Mouse (Mus musculus): ENCODE measurements at regions not wholly inside any gene's neighbourhood (a gene's known extent, or its start where the extent isn't known, plus 50 kb on each side); places are given as distances from the start of the nearest gene placed in this dataset.

GRCm38 (mm10) chr12:50081571-50081970, 567.3 kb downstream of the Prkd1 start:
- Histone ChIP-seq H3K27me3 (replicated peaks) (no peaks in the 10 kb centered on the region), H3K4me1 (no peaks in the 10 kb centered on the region), H3K9ac (no peak overlapping the region), H3K4me2 (replicated peaks) (no peak overlapping the region), H3K4me3 (no peak overlapping the region), H3K36me3 (no peaks in the 10 kb centered on the region), H3K27ac (no peak overlapping the region), H3K9me3 (no peaks in the 10 kb centered on the region)
- WGBS: 87% methylated on average over 1 of the region's 1 CpGs
- ATAC-seq (ENCODE audit: low FRiP score, low read depth): no peak

GRCm38 (mm10) chr12:50084517-50084916, 564.4 kb downstream of the Prkd1 start:
- no peak for ATAC-seq (ENCODE audit: low FRiP score, low read depth)

GRCm38 (mm10) chr12:50111246-50112044, 537.5 kb downstream of the Prkd1 start:
- Histone ChIP-seq H3K4me2 (replicated peaks) (no peak overlapping the region), H3K9ac (no peak overlapping the region), H3K4me3 (no peak overlapping the region), H3K4me1 (no peaks in the 10 kb centered on the region), H3K36me3 (no peaks in the 10 kb centered on the region), H3K27me3 (replicated peaks) (no peaks in the 10 kb centered on the region), H3K9me3 (no peaks in the 10 kb centered on the region), H3K27ac (no peak overlapping the region)
- no peak for ATAC-seq (ENCODE audit: low FRiP score, low read depth)
- WGBS: 87% methylated on average over 9 of the region's 9 CpGs

More at GRCm38 (mm10) chr12:50084517-50084916, 564.4 kb downstream of the Prkd1 start:
- H3K9me3 ChIP-seq: no peaks in the 10 kb centered on the region
- H3K4me2 ChIP-seq (replicated peaks): no peak overlapping the region
- H3K27ac ChIP-seq: no peak overlapping the region
- H3K36me3 ChIP-seq: no peaks in the 10 kb centered on the region
- H3K4me1 ChIP-seq: no peaks in the 10 kb centered on the region
- H3K9ac ChIP-seq: no peak overlapping the region
- no peaks in the 10 kb centered on the region for H3K27me3 ChIP-seq (replicated peaks)
- WGBS: 70% methylated on average over 3 of the region's 3 CpGs
- H3K4me3 ChIP-seq: no peak overlapping the region

GRCm38 (mm10) chr12:50112081-50112491, 536.8 kb downstream of the Prkd1 start:
- Histone ChIP-seq H3K36me3 (no peaks in the 10 kb centered on the region), H3K27ac (no peak overlapping the region), H3K9me3 (no peaks in the 10 kb centered on the region), H3K4me1 (no peaks in the 10 kb centered on the region), H3K4me2 (replicated peaks) (no peak overlapping the region), H3K9ac (no peak overlapping the region), H3K4me3 (no peak overlapping the region), H3K27me3 (replicated peaks) (no peaks in the 10 kb centered on the region)
- no peak for ATAC-seq (ENCODE audit: low FRiP score, low read depth)
- WGBS: 85% methylated on average over 7 of the region's 7 CpGs

GRCm38 (mm10) chr12:50115855-50116254, 533.0 kb downstream of the Prkd1 start:
- WGBS: 44% methylated on average over 2 of the region's 2 CpGs
- ATAC-seq (ENCODE audit: low FRiP score, low read depth): no peak

GRCm38 (mm10) chr12:50118346-50118745, 530.6 kb downstream of the Prkd1 start:
- no peak for ATAC-seq (ENCODE audit: low FRiP score, low read depth)
- no peak overlapping the region for H3K9ac ChIP-seq
- H3K27me3 ChIP-seq (replicated peaks): peaks cover 17% of the 10 kb centered on the region
- H3K36me3 ChIP-seq: no peaks in the 10 kb centered on the region
- H3K27ac ChIP-seq: no peak overlapping the region
- no peak overlapping the region for H3K4me2 ChIP-seq (replicated peaks)
- no peaks in the 10 kb centered on the region for H3K9me3 ChIP-seq
- H3K4me3 ChIP-seq: no peak overlapping the region
- H3K4me1 ChIP-seq: peaks cover 7% of the 10 kb centered on the region

More at GRCm38 (mm10) chr12:50115855-50116254, 533.0 kb downstream of the Prkd1 start:
- no peak overlapping the region for H3K27ac ChIP-seq
- H3K9me3 ChIP-seq: no peaks in the 10 kb centered on the region
- H3K4me2 ChIP-seq (replicated peaks): no peak overlapping the region
- no peak overlapping the region for H3K9ac ChIP-seq
- peaks cover 5% of the 10 kb centered on the region for H3K4me1 ChIP-seq
- no peak overlapping the region for H3K4me3 ChIP-seq
- no peaks in the 10 kb centered on the region for H3K36me3 ChIP-seq
- H3K27me3 ChIP-seq (replicated peaks): peaks cover 11% of the 10 kb centered on the region

- Histone ChIP-seq H3K4me2 (replicated peaks) (no peak overlapping the region), H3K4me3 (no peak overlapping the region), H3K36me3 (no peaks in the 10 kb centered on the region), H3K4me1 (peaks cover 7% of the 10 kb centered on the region), H3K9ac (no peak overlapping the region), H3K27me3 (replicated peaks) (peaks cover 22% of the 10 kb centered on the region), H3K27ac (no peak overlapping the region), H3K9me3 (no peaks in the 10 kb centered on the region)
- 11% methylated on average over 5 of the region's 5 CpGs for WGBS
- ATAC-seq (ENCODE audit: low FRiP score, low read depth): no peak
Observed at GRCm38 (mm10) chr12:50122145-50122544, 526.8 kb downstream of the Prkd1 start.

GRCm38 (mm10) chr12:50122971-50123370, 525.9 kb downstream of the Prkd1 start:
- Histone ChIP-seq H3K4me2 (replicated peaks) (no peak overlapping the region), H3K27ac (no peak overlapping the region), H3K9me3 (no peaks in the 10 kb centered on the region), H3K27me3 (replicated peaks) (peaks cover 16% of the 10 kb centered on the region), H3K9ac (no peak overlapping the region), H3K4me1 (peaks cover 7% of the 10 kb centered on the region), H3K4me3 (no peak overlapping the region), H3K36me3 (no peaks in the 10 kb centered on the region)
- ATAC-seq (ENCODE audit: low FRiP score, low read depth): no peak
- 69% methylated on average over 1 of the region's 1 CpGs for WGBS

- Histone ChIP-seq H3K9ac (no peak overlapping the region), H3K4me1 (no peaks in the 10 kb centered on the region), H3K27ac (no peak overlapping the region), H3K27me3 (replicated peaks) (no peaks in the 10 kb centered on the region), H3K9me3 (no peaks in the 10 kb centered on the region), H3K4me3 (no peak overlapping the region), H3K36me3 (no peaks in the 10 kb centered on the region), H3K4me2 (replicated peaks) (no peak overlapping the region)
- WGBS: 72% methylated on average over 9 of the region's 9 CpGs
- ATAC-seq (ENCODE audit: low FRiP score, low read depth): no peak
Observed at GRCm38 (mm10) chr12:50158143-50158542, 490.8 kb downstream of the Prkd1 start.

- H3K27ac ChIP-seq: no peak overlapping the region
- H3K4me3 ChIP-seq: no peak overlapping the region
- no peaks in the 10 kb centered on the region for H3K36me3 ChIP-seq
- no peak overlapping the region for H3K4me2 ChIP-seq (replicated peaks)
- WGBS: 16% methylated on average over 1 of the region's 1 CpGs
- H3K9me3 ChIP-seq: no peaks in the 10 kb centered on the region
- H3K9ac ChIP-seq: no peak overlapping the region
- H3K27me3 ChIP-seq (replicated peaks): no peaks in the 10 kb centered on the region
- 0 out of 2 replicates have a peak, but pooled peaks cover 3% of the 10 kb centered on the region for H3K4me1 ChIP-seq
- ATAC-seq (ENCODE audit: low FRiP score, low read depth): no peak
Observed at GRCm38 (mm10) chr12:50187332-50187731, 461.6 kb downstream of the Prkd1 start.

GRCm38 (mm10) chr12:50190892-50191539, 457.9 kb downstream of the Prkd1 start:
- H3K4me1 ChIP-seq: 0 out of 2 replicates have a peak, but pooled peaks cover 4% of the 10 kb centered on the region
- H3K9ac ChIP-seq: no peak overlapping the region
- H3K9me3 ChIP-seq: no peaks in the 10 kb centered on the region
- H3K4me3 ChIP-seq: no peak overlapping the region
- H3K27ac ChIP-seq: no peak overlapping the region
- H3K27me3 ChIP-seq (replicated peaks): no peaks in the 10 kb centered on the region
- no peak overlapping the region for H3K4me2 ChIP-seq (replicated peaks)
- ATAC-seq (ENCODE audit: low FRiP score, low read depth): peak; percentile 44; the same call in 1 of the 2 replicates
- no peaks in the 10 kb centered on the region for H3K36me3 ChIP-seq

GRCm38 (mm10) chr12:50191733-50192612, 456.9 kb downstream of the Prkd1 start:
- Histone ChIP-seq H3K36me3 (no peaks in the 10 kb centered on the region), H3K9ac (no peak overlapping the region), H3K4me2 (replicated peaks) (no peak overlapping the region), H3K27me3 (replicated peaks) (no peaks in the 10 kb centered on the region), H3K4me3 (no peak overlapping the region), H3K4me1 (0 out of 2 replicates have a peak, but pooled peaks cover 4% of the 10 kb centered on the region), H3K9me3 (no peaks in the 10 kb centered on the region), H3K27ac (no peak overlapping the region)
- no peak for ATAC-seq (ENCODE audit: low FRiP score, low read depth)
- WGBS: 53% methylated on average over 11 of the region's 11 CpGs
